In genomic region chr15:69457473-69457872, GRCm38 (mm10) we compare ENCODE assay signal across 30 mouse cellular contexts.
DNase-seq lines count a peak whose midpoint lies in the region; ATAC-seq and TF ChIP-seq lines count a peak whose summit lies in the region.
"Had no signal": no experiment of that assay in that cellular context is flagged by ENCODE, and none has a peak within 500 bp of the region (broad histone marks: within the 10 kb centered on the region; RNA-seq: fewer than 3 reads in every experiment).

No protein-coding gene starts in this region.

- ATAC-seq in forebrain, embryonic 12.5 days (ENCODE audit: low FRiP score) = peak; percentile 41; the same call in 1 of the 2 replicates
- no peak for ATAC-seq in forebrain, embryonic 13.5 days
- peak; percentile 56; the same call in 1 of the 2 replicates for ATAC-seq in midbrain, embryonic 12.5 days (ENCODE audit: low FRiP score, low read depth)
- ATAC-seq in midbrain, embryonic 15.5 days (replicated peaks) = no peak
- ATAC-seq: hindbrain, embryonic 16.5 days; Patski had no signal

- no peak for TF ChIP-seq CTCF in brain, embryonic 14.5 days (IDR thresholded peaks at IDR 0.05; ENCODE audit: borderline replicate concordance, extremely low read depth, insufficient read depth, insufficient read length)

- no peak overlapping the region for H3K27ac ChIP-seq in forebrain, embryonic 12.5 days
- no peak overlapping the region for H3K27ac ChIP-seq in forebrain, embryonic 13.5 days
- no peak overlapping the region for H3K27ac ChIP-seq in midbrain, embryonic 12.5 days (replicated peaks)
- H3K27ac ChIP-seq in midbrain, embryonic 15.5 days = no peak overlapping the region
- H3K27ac ChIP-seq: embryonic facial prominence, embryonic 10.5 days; embryonic facial prominence, embryonic 13.5 days; heart, embryonic 15.5 days; hindbrain, embryonic 10.5 days; hindbrain, embryonic 13.5 days had no signal

- no peaks in the 10 kb centered on the region for H3K36me3 ChIP-seq in forebrain, embryonic 12.5 days (replicated peaks)
- H3K36me3 ChIP-seq in forebrain, embryonic 13.5 days (ENCODE audit: poor library complexity, severe bottlenecking) = no peaks in the 10 kb centered on the region
- no peaks in the 10 kb centered on the region for H3K36me3 ChIP-seq in midbrain, embryonic 12.5 days
- H3K36me3 ChIP-seq in midbrain, embryonic 15.5 days (replicated peaks) = no peaks in the 10 kb centered on the region
- H3K36me3 ChIP-seq: embryonic facial prominence, embryonic 10.5 days; embryonic facial prominence, embryonic 13.5 days; G1E; heart, embryonic 12.5 days; heart, embryonic 15.5 days; hindbrain, embryonic 10.5 days; hindbrain, embryonic 13.5 days had no signal

- H3K4me1 ChIP-seq in forebrain, embryonic 12.5 days = peaks cover 7% of the 10 kb centered on the region; the same call in 1 of the 2 replicates
- H3K4me1 ChIP-seq in forebrain, embryonic 13.5 days = peaks cover 18% of the 10 kb centered on the region
- H3K4me1 ChIP-seq in midbrain, embryonic 12.5 days = 0 out of 2 replicates have a peak, but pooled peaks cover 3% of the 10 kb centered on the region
- H3K4me1 ChIP-seq in midbrain, embryonic 15.5 days = no peaks in the 10 kb centered on the region
- H3K4me1 ChIP-seq: embryonic facial prominence, embryonic 10.5 days; embryonic facial prominence, embryonic 13.5 days; heart, embryonic 12.5 days; heart, embryonic 15.5 days; hindbrain, embryonic 10.5 days; hindbrain, embryonic 13.5 days had no signal

- no peak overlapping the region for H3K9ac ChIP-seq in forebrain, embryonic 12.5 days
- H3K9ac ChIP-seq in forebrain, embryonic 13.5 days = no peak overlapping the region
- H3K9ac ChIP-seq in midbrain, embryonic 12.5 days (replicated peaks) = no peak overlapping the region
- H3K9ac ChIP-seq in midbrain, embryonic 15.5 days = no peak overlapping the region
- H3K9ac ChIP-seq: embryonic facial prominence, embryonic 13.5 days; heart, embryonic 12.5 days; heart, embryonic 15.5 days; hindbrain, embryonic 13.5 days had no signal

- no peak overlapping the region for H3K4me2 ChIP-seq in forebrain, embryonic 12.5 days
- no peak overlapping the region for H3K4me2 ChIP-seq in forebrain, embryonic 13.5 days
- H3K4me2 ChIP-seq in midbrain, embryonic 12.5 days (replicated peaks) = no peak overlapping the region
- no peak overlapping the region for H3K4me2 ChIP-seq in midbrain, embryonic 15.5 days
- H3K4me2 ChIP-seq: embryonic facial prominence, embryonic 13.5 days; heart, embryonic 12.5 days; heart, embryonic 15.5 days; hindbrain, embryonic 13.5 days had no signal

- WGBS in forebrain, embryonic 12.5 days = 21% methylated on average over 4 of the region's 4 CpGs
- whole genome bisulfite sequencing in forebrain, embryonic 13.5 days = 11% methylated on average over 4 of the region's 4 CpGs
- 38% methylated on average over 4 of the region's 4 CpGs for WGBS in midbrain, embryonic 12.5 days
- 25% methylated on average over 4 of the region's 4 CpGs for WGBS in midbrain, embryonic 15.5 days

- no peak overlapping the region for H3K4me3 ChIP-seq in forebrain, embryonic 12.5 days (replicated peaks)
- H3K4me3 ChIP-seq in forebrain, embryonic 13.5 days = no peak overlapping the region
- no peak overlapping the region for H3K4me3 ChIP-seq in midbrain, embryonic 12.5 days
- H3K4me3 ChIP-seq in midbrain, embryonic 15.5 days = no peak overlapping the region
- H3K4me3 ChIP-seq: embryonic facial prominence, embryonic 10.5 days; embryonic facial prominence, embryonic 13.5 days; erythroblast, embryonic 14.5 days; heart, embryonic 12.5 days; heart, embryonic 15.5 days; hindbrain, embryonic 10.5 days; hindbrain, embryonic 13.5 days had no signal

- peak; percentile 53 for DNase-seq in brain, embryonic 14.5 days (ENCODE audit: low read depth)
- peak; percentile 48 for DNase-seq in retina, postnatal 1 day
- DNase-seq in urinary bladder, adult 2 months (ENCODE audit: low spot score) = no peak
- DNase-seq: adrenal gland, postnatal 10 days; adrenal gland, postnatal 36 days; B cell, adult 2 months; cerebellum, adult 11 months; cerebellum, adult 2 months; cerebellum, postnatal 10 days; cerebellum, postnatal 36 days; embryo, embryonic 11 days; gastrocnemius, postnatal 25 days; heart, adult 18-20 months; heart, postnatal 10 days; heart, postnatal 36 days had no signal

- H3K27me3 ChIP-seq in forebrain, embryonic 12.5 days = no peaks in the 10 kb centered on the region
- H3K27me3 ChIP-seq in forebrain, embryonic 13.5 days = no peaks in the 10 kb centered on the region
- H3K27me3 ChIP-seq in midbrain, embryonic 12.5 days = no peaks in the 10 kb centered on the region; the same call in 1 of the 2 replicates
- no peaks in the 10 kb centered on the region for H3K27me3 ChIP-seq in midbrain, embryonic 15.5 days (replicated peaks)
- H3K27me3 ChIP-seq: CH12.LX; embryonic facial prominence, embryonic 13.5 days; heart, embryonic 12.5 days; heart, embryonic 15.5 days; hindbrain, embryonic 13.5 days had no signal

- no peaks in the 10 kb centered on the region for H3K9me3 ChIP-seq in forebrain, embryonic 12.5 days
- no peaks in the 10 kb centered on the region for H3K9me3 ChIP-seq in forebrain, embryonic 13.5 days (replicated peaks)
- no peaks in the 10 kb centered on the region for H3K9me3 ChIP-seq in midbrain, embryonic 12.5 days
- no peaks in the 10 kb centered on the region for H3K9me3 ChIP-seq in midbrain, embryonic 15.5 days
- H3K9me3 ChIP-seq: embryonic facial prominence, embryonic 10.5 days; embryonic facial prominence, embryonic 13.5 days; heart, embryonic 12.5 days; heart, embryonic 15.5 days; hindbrain, embryonic 10.5 days; hindbrain, embryonic 13.5 days had no signal

- TF ChIP-seq POLR2A in brain, embryonic 14.5 days (IDR thresholded peaks at IDR 0.05; ENCODE audit: borderline replicate concordance, extremely low read depth, insufficient read depth, insufficient read length, poor library complexity, severe bottlenecking) = no peak

Comparison
In these comparisons a context has a peak if more than half of its experiments do, and no peak if none do; other contexts are left out.
1. ATAC-seq: peak in forebrain, embryonic 12.5 days (single experiment) and midbrain, embryonic 12.5 days (single experiment); none in forebrain, embryonic 13.5 days (single experiment) and midbrain, embryonic 15.5 days (single experiment).